Mouse (Mus musculus) inflammation-experienced regulatory T-cells, adult 6 months (primary cell): ENCODE measurements around the gene Dennd1b. TPM values are rescaled to one million over a fixed set of nuclear protein-coding genes. Genes with fewer than 3 reads are reported as not detected.

Experiments
- ATAC-seq: one replicate; pipeline ENCODE4 v1.8.0; 2017
- polyA plus RNA-seq, 3 experiments: library from polyadenylated mRNA; unstranded; fragments of 100-300 nt; shearing (Covaris generic); gene quantifications; one replicate each; pipeline ENCODE4 v1.2.1; 2017

The Dennd1b gene
- polyA plus RNA-seq, 3 experiments from 2014 or later: 21.6 to 24.5 (median 22.3) TPM

GRCm38 (mm10) chr1:139192635-139193034 is 229.4 kb downstream of the Dennd1b start:
- no peak for ATAC-seq

GRCm38 (mm10) chr1:139194011-139194410 is 230.8 kb downstream of the Dennd1b start:
- ATAC-seq: no peak

GRCm38 (mm10) chr1:139194428-139195028 is 231.3 kb downstream of the Dennd1b start:
- ATAC-seq: no peak

- ATAC-seq: no peak
Observed at GRCm38 (mm10) chr1:139203026-139203425, 239.8 kb downstream of the Dennd1b start.

GRCm38 (mm10) chr1:139206259-139206658 is 243.0 kb downstream of the Dennd1b start:
- no peak for ATAC-seq

GRCm38 (mm10) chr1:139209796-139210195 is 246.6 kb downstream of the Dennd1b start:
- no peak for ATAC-seq

- no peak for ATAC-seq
Observed at GRCm38 (mm10) chr1:139210505-139210904, 247.3 kb downstream of the Dennd1b start.

GRCm38 (mm10) chr1:139215311-139215710 is 252.1 kb downstream of the Dennd1b start:
- no peak for ATAC-seq

GRCm38 (mm10) chr1:139223804-139224203 is 260.6 kb downstream of the Dennd1b start:
- no peak for ATAC-seq

- ATAC-seq: no peak
Observed at GRCm38 (mm10) chr1:139224309-139224949, 261.2 kb downstream of the Dennd1b start.

Other genes starting within 250 kb of the Dennd1b start
- gene Lhx9, start 114.9 kb upstream of the Dennd1b start, polyA plus RNA-seq: under 1 TPM in 2 of 3 experiments, not detected in 1; 0.20 to 0.25 TPM
- 10 to 100 TPM; 11.9 to 18.4 (median 14.3) TPM for gene 2310009B15Rik, start 106.6 kb upstream of the Dennd1b start, polyA plus RNA-seq